Mouse (Mus musculus) heart, adult 2 months (tissue): ENCODE measurements around the gene Clec11a. TPM values are rescaled to one million over a fixed set of nuclear protein-coding genes. Genes with fewer than 3 reads are reported as not detected.

Experiments
- DNase-seq, 2 experiments: peaks; one replicate each; pipeline ENCODE4 v3.0.0; 2021
- H3K27ac ChIP-seq: fragments of 200-600 bp; 2 replicates; pipeline ENCODE4 v1.8.1; 2022
- H3K27me3 ChIP-seq: fragments of 200-500 bp; 2 replicates; pipeline ENCODE4 v1.6.1; 2012; ENCODE audit warnings: mild to moderate bottlenecking, low read length, inconsistent platforms, mixed read lengths; ENCODE audit not compliant: control insufficient read depth, insufficient read depth
- H3K36me3 ChIP-seq: fragments of 200-500 bp; 2 replicates; pipeline ENCODE4 v1.6.1; 2012; ENCODE audit warnings: low read length, inconsistent platforms; ENCODE audit not compliant: control insufficient read depth, insufficient read depth
- H3K4me1 ChIP-seq: fragments of 200-500 bp; 2 replicates; pipeline ENCODE4 v1.6.1; 2011; ENCODE audit warnings: low read length; ENCODE audit not compliant: control insufficient read depth, insufficient read depth
- H3K4me3 ChIP-seq: fragments of 200-600 bp; 2 replicates; pipeline ENCODE4 v1.8.1; 2022
- H3K79me2 ChIP-seq: fragments of 200-500 bp; replicated peaks from 2 replicates; pipeline ENCODE4 v1.6.1; 2012; ENCODE audit warnings: mild to moderate bottlenecking, inconsistent platforms, low read length, moderate library complexity, mixed read lengths; ENCODE audit not compliant: control insufficient read depth, insufficient read depth
- H3K9ac ChIP-seq: fragments of 200-500 bp; 2 replicates; pipeline ENCODE4 v1.6.1; 2012; ENCODE audit warnings: low read depth, mild to moderate bottlenecking, control low read depth, inconsistent platforms, low read length, mixed read lengths
- CTCF ChIP-seq: fragments of 200-600 bp; IDR thresholded peaks from 2 replicates; pipeline ENCODE4 v1.8.1; 2022; ENCODE audit warnings: antibody characterized with exemption, mild to moderate bottlenecking, moderate library complexity
- EP300 ChIP-seq: fragments of 200-500 bp; IDR thresholded peaks from 2 replicates; pipeline ENCODE4 v1.6.1; 2011; ENCODE audit warnings: low read depth, low read length, control low read depth; ENCODE audit not compliant: insufficient read depth
- POLR2A ChIP-seq: fragments of 200-500 bp; IDR thresholded peaks from 2 replicates; pipeline ENCODE4 v1.6.1; 2011; ENCODE audit warnings: mild to moderate bottlenecking, low read depth, low read length, control low read depth; ENCODE audit not compliant: insufficient read depth
- WGBS: fragments of 180-500 bp; shearing (Covaris S2); methylation state at CpG from one replicate; pipeline ENCODE4 v1.1.7; 2018; 5-methylcytosine and 5-hydroxymethylcytosine counted together
- intact Hi-C: fragments of 180-260 bp; cut with DNase I; formaldehyde crosslinking; loops from one replicate; pipeline ENCODE4 v1.15.1; 2025
- long read RNA-seq: library from polyadenylated mRNA; stranded (forward); transcript quantifications from one replicate; pipeline ENCODE4 v2.0.0, GENCODE M21; 2021
- polyA plus RNA-seq: library from polyadenylated mRNA; depleted of rRNA; stranded (reverse); fragments of >200 nt; gene quantifications from 2 replicates; pipeline ENCODE4 v1.2.3, GENCODE M21; 2012; rRNA removed
- total RNA-seq, 2 experiments: library from RNA; stranded (reverse); gene quantifications; 2 replicates each; pipeline ENCODE4 v1.2.3; 2021

Gene Clec11a
- total RNA-seq (1 to 10 TPM in 1 of 2 experiments, under 1 TPM in 1; 0.60 to 1.1 TPM), polyA plus RNA-seq (1.8 and 2.0 TPM in 2 replicates)
- long read RNA-seq, partial matches to known transcripts, result 0 of 3 reads
- long read RNA-seq, other reads (novel, unspliced or antisense), result 1 of 3 reads

DNA sequence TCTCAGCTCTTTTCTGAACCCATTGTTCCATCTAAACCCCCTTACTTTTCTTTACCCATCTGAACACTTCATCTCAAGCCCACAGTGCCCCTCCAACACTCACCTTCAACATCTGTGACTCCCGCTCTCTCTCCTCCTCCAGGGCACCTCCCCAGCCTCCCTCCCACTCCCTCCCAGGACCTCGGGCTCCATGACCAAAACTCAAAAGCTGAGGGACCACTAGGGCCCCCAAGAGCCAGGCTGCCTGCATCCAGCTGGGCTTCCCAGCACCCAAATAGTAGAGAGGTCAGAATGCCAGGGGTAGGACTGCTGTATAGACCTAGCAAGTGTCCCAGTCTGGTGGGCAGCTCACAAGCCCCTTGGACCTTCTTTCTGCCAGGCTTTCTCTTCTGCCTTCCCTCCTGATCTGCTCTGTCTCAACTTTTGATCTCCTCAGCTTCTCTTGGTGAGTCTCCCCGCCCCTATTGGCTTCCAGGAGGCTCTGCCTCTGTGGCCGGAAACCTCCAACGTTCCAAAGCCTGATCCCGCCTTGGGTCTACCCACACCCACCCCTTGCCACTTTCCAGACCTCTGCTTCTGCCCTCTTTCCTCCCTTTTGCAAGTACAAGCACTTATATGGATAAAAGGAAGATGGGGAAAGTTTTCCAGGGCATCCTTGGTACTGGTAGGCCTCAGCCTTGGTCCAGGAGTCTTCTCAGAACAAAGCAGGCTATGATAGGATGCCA lies at the start of gene Clec11a:
Gene Clec11a (minus strand): TSS at position 387 of the 725 bp plus-strand sequence.
- DNase-seq, result no peak
- no peak for TF ChIP-seq POLR2A
- peak within 1 kb of the TSS; percentile 45 for H3K27ac ChIP-seq
- H3K4me3 ChIP-seq, result no peak within 1 kb of the TSS
- H3K4me1 ChIP-seq, result no peaks in the 10 kb centered on the region
- intact Hi-C loops, result loop anchor here (5.0 to 10.0 kb wide), 4 partner anchors 44 to 161 kb away; partner anchors contain the start of genes 1700028J19Rik, 2410002F23Rik, Aspdh and Gm15517
- no peaks in the 10 kb centered on the region for H3K36me3 ChIP-seq
- no peaks in the 10 kb centered on the region for H3K79me2 ChIP-seq
- H3K9ac ChIP-seq, result no peak within 1 kb of the TSS
- peaks cover 9% of the 10 kb centered on the region for H3K27me3 ChIP-seq
- 63% methylated on average over 6 of the region's 6 CpGs for WGBS

DNA sequence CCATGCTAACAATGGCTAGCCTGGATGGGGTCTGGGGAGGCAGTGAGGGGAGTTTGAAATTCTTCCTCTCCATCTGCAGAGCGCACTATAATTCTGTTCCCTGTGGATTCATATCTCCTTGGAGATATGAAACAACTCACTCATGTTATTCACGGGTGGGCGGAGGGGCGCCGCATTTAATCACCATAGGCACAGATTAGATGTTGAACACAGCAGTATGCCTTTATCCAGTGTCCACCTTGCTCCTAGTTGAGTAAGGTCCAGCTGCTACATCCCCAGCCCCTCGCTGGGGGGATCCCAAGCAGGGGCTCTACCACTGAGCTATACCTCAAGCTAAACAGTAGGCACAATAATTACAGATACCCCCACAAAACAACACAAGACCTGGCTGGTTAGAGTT lies 48.7 kb upstream of the Clec11a start:
- no peaks in the 10 kb centered on the region for H3K4me1 ChIP-seq

DNA sequence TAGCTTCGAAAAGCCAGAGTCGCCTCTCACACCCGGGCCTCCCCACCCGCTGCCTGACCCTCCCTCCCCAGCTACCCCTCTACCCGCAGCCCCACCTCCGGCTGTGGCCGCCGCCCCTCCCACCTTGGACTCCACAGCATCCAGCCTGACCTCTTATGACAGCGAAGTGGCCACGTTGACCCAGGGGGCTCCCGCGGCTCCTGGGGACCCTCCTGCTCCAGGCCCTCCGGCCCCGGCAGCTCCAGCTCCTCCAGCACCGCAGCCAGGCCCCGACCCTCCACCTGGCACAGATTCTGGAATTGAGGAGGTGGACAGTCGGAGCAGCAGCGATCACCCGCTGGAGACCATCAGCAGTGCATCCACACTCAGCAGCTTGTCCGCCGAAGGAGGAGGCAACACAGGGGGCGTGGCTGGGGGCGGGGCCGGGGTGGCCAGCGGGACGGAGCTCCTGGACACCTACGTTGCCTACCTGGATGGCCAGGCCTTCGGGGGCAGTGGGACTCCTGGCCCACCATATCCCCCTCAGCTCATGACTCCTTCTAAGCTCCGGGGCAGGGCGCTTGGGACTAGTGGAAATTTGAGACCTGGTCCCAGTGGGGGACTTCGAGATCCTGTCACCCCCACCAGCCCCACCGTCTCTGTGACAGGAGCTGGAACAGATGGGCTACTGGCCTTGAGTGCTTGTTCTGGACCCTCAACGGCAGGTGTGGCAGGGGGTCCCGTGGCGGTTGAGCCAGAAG lies 47.1 kb upstream of the Clec11a start:
- peaks cover 31% of the 10 kb centered on the region for H3K27me3 ChIP-seq
- no peak for DNase-seq
- no peaks in the 10 kb centered on the region for H3K79me2 ChIP-seq
- H3K9ac ChIP-seq, result no peak overlapping the region
- no peak overlapping the region for H3K27ac ChIP-seq
- H3K4me1 ChIP-seq, result no peaks in the 10 kb centered on the region
- H3K4me3 ChIP-seq, result no peak overlapping the region
- TF ChIP-seq EP300 (no peak), POLR2A (no peak), CTCF (no peak)
- WGBS, result 3% methylated on average over 35 of the region's 35 CpGs
- no peaks in the 10 kb centered on the region for H3K36me3 ChIP-seq
- intact Hi-C loops, result no loop called here

More for the DNA sequence above, 48.7 kb upstream of the Clec11a start:
- Histone ChIP-seq H3K27ac (no peak overlapping the region), H3K79me2 (no peaks in the 10 kb centered on the region), H3K36me3 (no peaks in the 10 kb centered on the region), H3K4me3 (no peak overlapping the region), H3K27me3 (peaks cover 31% of the 10 kb centered on the region), H3K9ac (no peak overlapping the region)
- DNase-seq, result no peak
- no peak for TF ChIP-seq POLR2A
- no peak for TF ChIP-seq EP300
- TF ChIP-seq CTCF, result no peak
- intact Hi-C loops, result loop anchor here (5.0 kb wide), 1 partner anchor 48 kb away; the partner anchor contains the start of gene Clec11a
- WGBS, result 53% methylated on average over 6 of the region's 6 CpGs

DNA sequence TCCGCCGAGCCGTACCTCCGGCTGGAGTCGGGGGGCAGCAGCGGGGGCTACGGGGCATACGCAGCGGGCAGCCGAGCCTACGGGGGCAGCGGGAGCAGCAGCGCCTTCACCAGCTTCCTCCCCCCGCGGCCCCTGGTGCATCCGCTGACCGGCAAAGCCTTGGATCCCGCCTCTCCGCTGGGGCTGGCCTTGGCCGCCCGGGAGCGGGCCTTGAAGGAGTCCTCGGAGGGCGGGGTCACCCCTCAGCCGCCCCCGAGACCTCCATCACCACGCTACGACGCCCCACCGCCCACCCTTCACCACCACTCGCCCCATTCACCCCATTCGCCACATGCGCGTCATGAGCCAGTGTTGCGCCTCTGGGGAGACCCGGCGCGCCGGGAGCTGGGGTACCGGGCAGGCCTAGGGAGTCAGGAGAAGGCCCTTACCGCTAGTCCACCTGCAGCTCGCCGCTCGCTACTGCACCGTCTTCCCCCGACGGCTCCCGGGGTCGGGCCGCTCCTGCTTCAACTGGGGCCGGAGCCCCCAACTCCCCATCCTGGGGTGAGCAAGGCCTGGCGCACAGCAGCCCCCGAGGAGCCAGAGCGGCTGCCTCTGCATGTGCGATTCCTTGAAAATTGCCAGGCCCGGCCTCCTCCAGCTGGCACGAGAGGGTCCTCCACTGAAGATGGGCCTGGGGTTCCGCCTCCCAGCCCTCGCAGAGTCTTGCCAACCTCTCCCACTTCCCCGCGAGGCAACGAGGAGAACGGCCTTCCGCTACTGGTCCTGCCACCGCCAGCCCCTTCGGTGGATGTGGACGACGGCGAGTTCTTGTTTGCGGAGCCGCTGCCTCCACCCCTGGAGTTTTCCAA lies 46.3 kb upstream of the Clec11a start:
- intact Hi-C loops, result no loop called here

DNA sequence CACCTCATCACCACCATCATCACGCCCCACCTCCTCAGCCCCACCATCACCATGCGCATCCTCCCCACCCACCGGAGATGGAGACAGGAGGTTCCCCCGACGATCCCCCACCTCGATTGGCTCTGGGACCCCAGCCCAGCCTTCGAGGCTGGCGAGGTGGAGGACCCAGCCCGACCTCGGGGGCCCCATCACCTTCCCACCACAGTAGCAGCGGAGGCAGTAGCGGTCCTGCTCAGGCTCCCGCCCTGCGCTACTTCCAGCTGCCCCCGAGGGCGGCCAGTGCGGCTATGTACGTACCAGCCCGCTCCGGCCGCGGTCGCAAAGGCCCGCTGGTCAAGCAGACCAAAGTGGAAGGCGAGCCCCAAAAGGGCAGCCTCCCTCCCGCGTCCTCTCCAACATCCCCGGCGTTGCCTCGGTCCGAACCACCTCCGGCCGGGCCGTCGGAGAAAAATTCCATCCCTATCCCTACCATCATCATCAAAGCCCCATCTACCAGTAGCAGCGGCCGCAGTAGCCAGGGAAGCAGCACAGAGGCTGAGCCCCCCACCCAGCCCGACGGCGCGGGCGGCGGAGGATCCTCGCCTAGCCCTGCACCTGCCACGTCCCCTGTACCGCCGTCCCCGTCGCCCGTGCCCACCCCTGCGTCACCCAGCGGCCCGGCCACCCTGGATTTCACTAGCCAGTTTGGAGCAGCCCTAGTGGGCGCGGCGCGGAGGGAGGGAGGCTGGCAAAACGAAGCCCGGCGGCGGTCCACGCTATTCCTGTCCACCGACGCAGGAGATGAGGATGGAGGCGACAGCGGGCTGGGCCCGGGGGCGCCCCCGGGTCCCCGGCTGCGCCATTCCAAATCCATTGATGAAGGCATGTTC lies 45.4 kb upstream of the Clec11a start:
- WGBS, result 5% methylated on average over 70 of the region's 71 CpGs
- Histone ChIP-seq H3K79me2 (no peaks in the 10 kb centered on the region), H3K4me3 (no peak overlapping the region), H3K4me1 (no peaks in the 10 kb centered on the region), H3K9ac (no peak overlapping the region), H3K27me3 (peaks cover 29% of the 10 kb centered on the region), H3K36me3 (no peaks in the 10 kb centered on the region), H3K27ac (no peak overlapping the region)
- no peak for DNase-seq
- intact Hi-C loops, result loop anchor here (1.0 kb wide), 1 partner anchor 90 kb away; no protein-coding TSS in a partner anchor
- TF ChIP-seq CTCF, result no peak
- TF ChIP-seq EP300, result no peak
- TF ChIP-seq POLR2A, result no peak

More for the DNA sequence above, 46.3 kb upstream of the Clec11a start:
- WGBS, result 4% methylated on average over 71 of the region's 71 CpGs
- H3K4me3 ChIP-seq, result no peak overlapping the region
- H3K4me1 ChIP-seq, result no peaks in the 10 kb centered on the region
- H3K9ac ChIP-seq, result no peak overlapping the region
- no peak for TF ChIP-seq POLR2A
- TF ChIP-seq EP300, result no peak
- no peak for TF ChIP-seq CTCF
- H3K27ac ChIP-seq, result no peak overlapping the region
- peaks cover 31% of the 10 kb centered on the region for H3K27me3 ChIP-seq
- DNase-seq, result no peak
- H3K79me2 ChIP-seq, result no peaks in the 10 kb centered on the region
- no peaks in the 10 kb centered on the region for H3K36me3 ChIP-seq
